Mouse (Mus musculus): ENCODE results near the gene Slc9a3r1.

DNA sequence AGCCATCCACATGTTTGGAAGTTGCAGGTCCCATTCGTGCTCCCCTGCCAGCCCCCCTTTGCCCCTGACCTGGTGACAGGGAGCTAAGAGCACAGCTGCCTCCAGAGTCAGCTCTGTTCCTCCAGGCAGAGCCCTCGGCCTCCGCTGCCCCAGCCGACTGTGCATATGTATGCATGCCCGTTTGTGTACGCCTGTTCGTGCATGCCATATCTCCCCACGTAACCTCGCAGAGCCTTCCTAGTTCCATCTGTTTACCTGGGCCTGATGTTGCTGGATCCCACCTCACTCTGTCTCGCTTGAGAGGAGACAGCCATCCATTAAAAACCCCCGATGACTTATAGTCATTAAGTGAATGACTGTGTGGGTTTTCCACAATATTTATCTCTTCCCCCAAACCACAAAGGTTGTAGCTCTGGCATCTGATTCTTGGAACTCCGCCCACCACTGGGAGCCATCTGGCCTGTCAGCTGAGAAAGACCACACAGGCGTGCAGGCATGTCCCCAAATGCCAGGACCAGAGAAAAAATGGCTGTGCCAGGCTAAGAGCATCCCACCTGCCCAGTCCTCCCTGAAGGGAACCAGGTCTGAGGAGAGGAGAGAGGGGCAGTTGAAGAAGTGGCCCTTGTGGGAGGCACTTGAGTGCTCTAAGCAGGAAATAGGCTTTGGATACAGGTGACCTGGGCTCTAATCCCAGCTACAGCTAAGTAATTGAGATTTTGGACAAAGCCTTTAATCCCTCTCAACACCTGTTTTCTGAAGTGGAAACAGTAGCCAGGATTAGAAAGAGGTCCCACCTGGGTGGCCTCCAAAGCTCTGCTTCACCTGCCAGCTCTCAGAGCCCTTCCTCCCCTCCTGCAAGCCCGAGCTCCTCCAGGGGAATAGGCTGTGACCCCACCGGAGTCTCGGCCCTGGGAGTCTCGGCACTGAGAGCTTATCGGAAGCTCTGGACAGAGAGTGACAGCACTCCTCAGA is 54.6 kb downstream of the Slc9a3r1 start:
- TF ChIP-seq GATA1 (IDR thresholded peaks at IDR 0.05; ENCODE audit: borderline replicate concordance, low read length) (no peak), FLI1 (IDR thresholded peaks at IDR 0.05; ENCODE audit: low read length) (no peak)
